Mouse (Mus musculus) retina, embryonic 14.5 days (tissue): ENCODE measurements at regions not wholly inside any gene's neighbourhood (a gene's known extent, or its start where the extent isn't known, plus 50 kb on each side); places are given as distances from the start of the nearest gene placed in this dataset.
"Not testable (repeated sequence)": the region's sequence is repeated elsewhere in the genome, so short reads cannot be mapped to it uniquely, and the experiment has no call there.

Source experiments
- DNase-seq: peaks from one replicate; pipeline ENCODE4 v3.0.0-alpha.2; 2015; ENCODE audit warnings: low spot score

DNA sequence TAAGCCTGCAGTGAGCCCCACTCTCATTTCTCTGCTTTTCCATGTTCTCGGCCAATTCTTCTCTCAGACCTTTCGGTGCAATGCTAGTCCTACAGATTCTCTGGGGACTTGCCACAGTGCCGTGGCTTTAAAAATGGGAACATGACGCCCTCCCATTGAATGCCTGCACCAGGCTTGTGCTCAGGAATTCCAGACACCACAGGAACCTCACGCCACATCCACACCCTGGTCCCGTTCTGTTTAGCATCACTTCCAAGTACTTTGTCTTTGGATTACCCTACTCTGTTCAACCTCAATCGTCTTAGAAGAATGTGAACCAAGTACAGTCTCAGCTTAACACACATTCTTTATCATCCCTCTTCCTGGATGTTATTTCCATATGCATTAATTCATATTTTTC, 66.5 kb downstream of the Nabp1 start:
- DNase-seq = no peak

DNA sequence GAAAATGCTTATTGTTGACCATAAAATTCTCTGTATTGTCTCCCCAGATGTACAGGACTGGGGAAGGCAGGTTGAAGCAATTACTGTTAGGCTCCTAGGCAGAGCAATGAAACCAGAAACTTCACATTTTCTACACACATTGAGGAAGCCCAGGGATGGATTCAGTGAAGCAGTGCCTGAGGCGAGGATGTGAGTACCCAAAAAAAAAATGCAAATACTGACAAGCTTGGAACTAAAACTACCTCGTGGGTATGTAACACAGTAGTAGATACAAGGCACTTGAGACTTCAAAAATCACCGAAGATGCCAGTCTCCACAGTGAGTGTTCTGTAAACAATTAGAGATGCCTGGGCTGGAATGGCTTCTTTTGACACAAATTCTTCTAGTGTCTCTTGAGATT, 74.6 kb downstream of the Nabp1 start:
- DNase-seq = no peak

GRCm38 (mm10) chr1:51402533-51402925, 75.7 kb downstream of the Nabp1 start:
- no peak for DNase-seq

DNA sequence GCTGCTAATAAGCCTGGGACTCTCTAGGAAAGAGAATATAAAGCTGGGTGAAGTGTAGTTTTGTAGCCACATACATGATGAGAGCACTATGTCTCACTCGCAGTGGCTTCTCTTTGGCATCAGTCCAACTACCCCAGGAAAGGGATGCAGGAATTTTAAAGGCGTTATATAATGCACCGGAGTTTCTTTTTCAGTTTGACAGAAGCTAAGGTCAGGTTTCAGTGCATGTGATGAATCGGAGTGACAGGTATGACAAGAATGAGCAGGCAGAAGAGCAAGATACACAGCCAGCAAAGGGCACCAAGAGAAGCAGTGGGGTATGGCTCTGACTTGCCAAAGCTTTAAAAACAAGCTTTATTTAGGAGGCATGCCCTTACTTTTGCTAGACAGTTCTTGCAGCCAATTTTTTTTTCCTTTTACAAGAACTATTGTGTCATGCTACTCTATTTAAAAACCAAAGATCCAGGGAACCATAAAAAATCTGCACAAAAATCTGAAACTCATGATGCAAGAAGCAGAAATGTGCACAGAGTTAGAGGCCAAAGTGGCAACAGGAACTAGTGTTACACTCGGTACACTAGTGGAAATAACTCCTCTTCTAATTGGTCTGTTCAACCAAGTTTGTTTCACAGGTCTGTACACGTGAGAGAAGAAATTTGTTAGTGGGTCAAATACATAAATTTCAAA, 76.2 kb downstream of the Nabp1 start:
- no peak for DNase-seq

GRCm38 (mm10) chr1:51400541-51400940, 77.7 kb downstream of the Nabp1 start:
- DNase-seq = not testable (repeated sequence)

- no peak for DNase-seq
Measured at GRCm38 (mm10) chr1:51386874-51387273, 91.4 kb downstream of the Nabp1 start.

DNA sequence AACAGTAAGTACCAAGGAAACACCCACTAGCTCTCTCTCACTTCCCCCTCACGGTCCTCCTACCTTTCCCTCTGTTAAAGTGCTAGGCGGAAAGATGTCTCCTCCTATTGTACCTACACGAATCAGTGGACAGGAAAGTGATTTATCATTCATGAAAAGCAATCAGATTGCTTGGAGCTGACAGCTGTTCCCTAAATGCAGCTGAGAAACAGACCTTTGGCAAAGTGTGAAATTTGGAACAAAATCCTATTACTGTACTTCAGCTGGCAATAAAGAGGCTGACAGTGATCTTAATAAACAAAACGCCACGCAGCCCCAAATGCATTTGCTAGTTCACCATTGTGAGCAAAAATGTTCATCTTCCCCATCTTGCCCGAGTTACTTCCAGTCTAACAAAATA, 94.2 kb downstream of the Nabp1 start:
- no peak for DNase-seq

DNA sequence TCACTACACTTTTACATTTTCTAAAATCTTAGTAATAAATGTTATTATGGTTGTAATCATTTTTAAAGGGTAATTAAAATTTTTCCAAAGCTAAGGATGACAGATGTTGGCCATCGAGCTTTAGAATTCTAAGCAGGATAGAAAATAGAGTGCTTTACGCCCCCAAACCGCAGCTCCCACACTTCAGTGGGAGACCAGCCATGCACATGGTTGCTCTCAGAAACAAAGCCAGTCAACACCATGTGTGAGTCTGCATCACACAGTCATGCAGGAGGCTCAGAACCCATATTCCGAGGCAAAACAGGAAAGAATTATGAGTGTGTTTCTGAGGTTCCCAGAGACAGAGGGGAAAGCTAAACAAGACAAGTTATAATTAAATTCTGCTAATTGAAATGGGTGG, 91.3 kb downstream of the Cavin2 start:
- no peak for DNase-seq

GRCm38 (mm10) chr1:51367587-51367986, 78.7 kb downstream of the Cavin2 start:
- DNase-seq = no peak

DNA sequence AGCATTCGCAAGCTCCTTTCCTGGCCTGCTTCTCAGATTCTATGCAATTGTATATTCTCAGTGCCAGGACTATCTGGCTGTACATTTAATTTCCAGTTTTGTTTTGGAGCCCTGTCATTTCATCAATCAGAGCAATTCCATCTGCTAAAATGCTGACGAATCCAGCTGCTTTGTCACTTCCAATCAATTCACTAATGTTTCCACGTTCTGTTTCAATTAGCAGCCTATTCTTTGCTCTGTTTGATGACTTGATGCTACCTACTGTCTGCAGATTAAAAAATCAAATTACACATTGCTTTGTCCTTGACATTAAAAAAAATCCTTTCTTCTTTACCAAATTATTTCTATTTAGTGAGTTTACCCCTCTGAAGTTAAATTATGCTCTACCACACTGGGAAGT, 71.2 kb downstream of the Cavin2 start:
- peak; percentile 5 for DNase-seq
